Mouse (Mus musculus): Measurements from ENCODE around the gene Pafah1b3. TPM values are rescaled to one million over a fixed set of nuclear protein-coding genes. Genes with fewer than 3 reads are reported as not detected.

Gene Pafah1b3
- polyA plus RNA-seq, 1 experiment from 2014 or later = 157 TPM

- ATAC-seq (no peak), DNase-seq (ENCODE audit: low read depth, low spot score) (no peak)
- ChIA-PET CTCF (interaction anchor here (1.1 to 2.0 kb wide), 3 partner anchors 11 to 41 kb away, joined by 3 to 5 read pairs (median 4); partner anchors contain the start of gene Megf8), POLR2A (interaction anchor here (1.1 kb wide), 1 partner anchor 36 kb away, joined by 3 read pairs; no protein-coding TSS in a partner anchor)
- no peaks in the 10 kb centered on the region for H3K27me3 ChIP-seq
- in situ Hi-C loops (cut with MboI; ENCODE audit: low pct_unique_long_range_greater_than_20kb) = loop anchor here (5.0 kb wide), 1 partner anchor 33 kb away; no protein-coding TSS in a partner anchor
- no peak for TF ChIP-seq CTCF (IDR thresholded peaks at IDR 0.05)
Measured at GRCm38 (mm10) chr7:25275555-25276298, 22.1 kb downstream of the Pafah1b3 start.

DNA sequence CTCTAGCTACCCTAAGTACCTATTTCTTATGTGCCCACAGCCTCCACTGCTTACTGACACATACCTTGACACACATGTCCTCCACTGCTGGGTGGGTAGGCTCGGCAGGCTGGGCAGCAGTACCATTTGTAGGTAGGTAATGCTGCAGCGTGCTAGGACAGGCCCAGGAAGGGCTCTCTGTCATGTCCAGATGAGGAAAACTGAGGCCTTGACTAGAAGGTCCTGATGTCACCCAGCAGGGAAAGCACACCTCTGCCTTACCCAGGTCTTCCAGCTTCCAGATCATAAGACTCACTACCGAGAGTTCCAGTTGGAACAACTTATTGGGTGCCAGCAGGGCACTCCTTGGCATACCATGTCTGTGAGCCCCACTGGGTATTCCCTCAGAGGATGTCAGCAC, 22.8 kb downstream of the Pafah1b3 start:
- ATAC-seq = no peak
- no peaks in the 10 kb centered on the region for H3K27me3 ChIP-seq
- in situ Hi-C loops (cut with MboI; ENCODE audit: low pct_unique_long_range_greater_than_20kb) = loop anchor here (5.0 kb wide), 1 partner anchor 33 kb away; no protein-coding TSS in a partner anchor
- no peak for DNase-seq (ENCODE audit: low read depth, low spot score)
- TF ChIP-seq CTCF (IDR thresholded peaks at IDR 0.05) = no peak
- ChIA-PET POLR2A (interaction anchor here (1.1 kb wide), 1 partner anchor 35 kb away, joined by 3 read pairs; no protein-coding TSS in a partner anchor), CTCF (interaction anchor here (1.5 to 2.0 kb wide), 2 partner anchors 10 to 41 kb away, joined by 4 to 5 read pairs; partner anchors contain the start of gene Megf8)

GRCm38 (mm10) chr7:25274571-25274970, 23.2 kb downstream of the Pafah1b3 start:
- ChIA-PET CTCF (interaction anchor here (1.5 kb wide), 1 partner anchor 9 kb away, joined by 4 read pairs; no protein-coding TSS in a partner anchor), POLR2A (interaction anchor here (1.1 kb wide), 1 partner anchor 35 kb away, joined by 3 read pairs; no protein-coding TSS in a partner anchor)
- in situ Hi-C loops (cut with MboI; ENCODE audit: low pct_unique_long_range_greater_than_20kb) = no loop called here
- DNase-seq (ENCODE audit: low read depth, low spot score) (no peak), ATAC-seq (no peak)
- no peak for TF ChIP-seq CTCF (IDR thresholded peaks at IDR 0.05)
- H3K27me3 ChIP-seq = no peaks in the 10 kb centered on the region

- no peak for ATAC-seq
- in situ Hi-C loops (cut with MboI; ENCODE audit: low pct_unique_long_range_greater_than_20kb) = no loop called here
- TF ChIP-seq CTCF (IDR thresholded peaks at IDR 0.05) = no peak
- CTCF ChIA-PET = interaction anchor here (1.1 kb wide), 1 partner anchor 134 kb away, joined by 3 read pairs; no protein-coding TSS in a partner anchor
- POLR2A ChIA-PET = no interaction called here
- DNase-seq (ENCODE audit: low read depth, low spot score) = no peak
- no peaks in the 10 kb centered on the region for H3K27me3 ChIP-seq
Measured at GRCm38 (mm10) chr7:25273259-25274241, 24.2 kb downstream of the Pafah1b3 start.

DNA sequence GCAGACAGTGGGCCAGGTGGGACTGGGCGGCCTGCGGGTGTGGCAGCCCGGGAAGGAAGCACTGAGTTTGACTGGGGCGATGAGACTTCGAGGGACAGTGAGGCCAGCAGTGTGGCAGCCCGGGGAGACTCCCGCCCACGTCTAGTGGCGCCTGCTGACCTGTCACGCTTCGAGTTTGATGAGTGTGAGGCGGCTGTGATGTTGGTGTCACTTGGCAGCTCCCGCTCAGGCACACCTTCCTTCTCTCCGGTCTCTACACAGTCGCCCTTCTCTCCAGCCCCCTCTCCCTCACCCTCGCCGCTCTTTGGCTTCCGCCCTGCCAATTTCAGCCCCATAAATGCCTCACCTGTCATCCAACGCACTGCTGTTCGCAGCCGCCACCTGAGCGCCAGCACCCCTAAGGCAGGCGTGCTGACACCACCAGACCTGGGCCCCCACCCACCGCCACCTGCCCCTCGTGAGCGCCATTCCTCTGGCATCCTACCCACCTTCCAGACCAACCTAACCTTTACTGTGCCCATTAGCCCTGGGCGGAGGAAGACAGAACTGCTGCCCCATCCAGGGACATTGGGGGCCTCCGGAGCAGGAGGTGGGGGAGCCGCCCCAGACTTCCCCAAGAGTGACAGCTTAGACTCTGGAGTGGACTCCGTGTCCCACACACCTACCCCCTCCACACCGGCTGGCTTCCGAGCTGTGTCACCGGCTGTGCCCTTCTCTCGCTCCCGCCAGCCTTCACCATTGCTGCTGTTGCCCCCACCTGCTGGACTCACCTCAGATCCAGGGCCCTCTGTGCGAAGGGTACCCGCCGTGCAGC, 25.1 kb downstream of the Pafah1b3 start:
- no peak for ATAC-seq
- POLR2A ChIA-PET = interaction anchor here (1.2 kb wide), 1 partner anchor 23 kb away, joined by 3 read pairs; no protein-coding TSS in a partner anchor
- no peak for TF ChIP-seq CTCF (IDR thresholded peaks at IDR 0.05)
- CTCF ChIA-PET = no interaction called here
- no peaks in the 10 kb centered on the region for H3K27me3 ChIP-seq
- no peak for DNase-seq (ENCODE audit: low read depth, low spot score)
- in situ Hi-C loops (cut with MboI; ENCODE audit: low pct_unique_long_range_greater_than_20kb) = no loop called here

GRCm38 (mm10) chr7:25271651-25272444, 25.9 kb downstream of the Pafah1b3 start:
- in situ Hi-C loops (cut with MboI; ENCODE audit: low pct_unique_long_range_greater_than_20kb) = no loop called here
- TF ChIP-seq CTCF (IDR thresholded peaks at IDR 0.05) = no peak
- no peaks in the 10 kb centered on the region for H3K27me3 ChIP-seq
- ChIA-PET POLR2A (interaction anchor here (1.2 kb wide), 1 partner anchor 23 kb away, joined by 3 read pairs; no protein-coding TSS in a partner anchor), CTCF (interaction anchor here (0.8 kb wide), 1 partner anchor 45 kb away, joined by 3 read pairs; the partner anchor contains the start of gene Megf8)
- no peak for ATAC-seq
- no peak for DNase-seq (ENCODE audit: low read depth, low spot score)

DNA sequence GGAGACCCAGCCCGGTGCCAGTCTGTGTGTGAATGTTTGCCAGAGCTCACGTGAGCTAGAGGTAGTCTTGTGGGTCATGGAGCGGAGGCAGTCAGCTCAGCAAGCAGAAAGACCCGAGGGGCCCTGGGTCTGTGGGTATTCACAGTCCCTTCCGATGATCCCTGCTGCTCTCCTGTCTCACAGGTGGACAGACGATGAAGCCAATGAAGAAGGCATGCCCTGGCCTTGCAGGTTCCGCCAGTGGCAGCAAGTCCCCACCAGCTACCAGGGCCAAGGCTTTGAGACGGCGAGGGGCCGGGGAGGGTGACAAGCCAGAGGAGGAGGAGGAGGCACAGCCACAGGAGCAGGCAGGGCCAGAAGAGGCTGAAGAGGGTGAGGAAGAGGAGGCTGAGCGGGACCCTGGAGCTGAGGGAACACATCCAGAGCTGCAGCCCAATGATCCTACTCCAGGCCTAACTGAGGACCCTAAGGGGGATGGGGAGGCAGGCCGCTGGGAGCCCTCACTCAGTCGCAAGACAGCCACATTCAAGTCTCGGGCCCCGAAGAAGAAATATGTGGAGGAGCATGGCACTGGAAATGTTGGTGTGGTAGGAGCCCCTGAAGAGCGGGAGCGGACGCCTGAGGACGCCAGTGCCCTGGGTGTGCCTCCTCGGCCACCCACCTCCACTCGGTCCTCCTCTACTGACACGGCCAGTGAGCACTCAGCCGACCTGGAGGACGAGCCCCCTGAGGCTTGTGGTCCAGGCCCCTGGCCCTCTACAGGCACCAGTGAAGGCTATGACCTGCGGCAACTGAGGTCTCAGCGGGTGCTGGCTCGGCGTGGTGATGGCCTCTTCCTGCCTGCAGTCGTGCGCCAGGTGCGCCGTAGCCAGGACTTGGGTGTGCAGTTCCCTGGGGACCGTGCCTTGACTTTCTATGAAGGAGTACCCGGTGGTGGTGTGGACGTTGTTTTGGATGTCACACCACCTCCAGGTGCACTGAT, 26.8 kb downstream of the Pafah1b3 start:
- in situ Hi-C loops (cut with MboI; ENCODE audit: low pct_unique_long_range_greater_than_20kb) = no loop called here

More for the DNA sequence above, 26.8 kb downstream of the Pafah1b3 start:
- POLR2A ChIA-PET = interaction anchor here (1.2 to 1.7 kb wide), 2 partner anchors 22 to 23 kb away, joined by 3 to 5 read pairs; no protein-coding TSS in a partner anchor
- DNase-seq (ENCODE audit: low read depth, low spot score) (no peak), ATAC-seq (no peak)
- no peak for TF ChIP-seq CTCF (IDR thresholded peaks at IDR 0.05)
- H3K27me3 ChIP-seq = no peaks in the 10 kb centered on the region
- CTCF ChIA-PET = interaction anchor here (0.8 kb wide), 1 partner anchor 45 kb away, joined by 3 read pairs; the partner anchor contains the start of gene Megf8

Data from Patski (cell line).